Mouse (Mus musculus) hindbrain, embryonic 14.5 days (tissue): Measurements from ENCODE around the gene Siva1. TPM values are rescaled to one million over a fixed set of nuclear protein-coding genes. Genes with fewer than 3 reads are reported as not detected.

Source experiments
- ATAC-seq: fragments of 200-750 bp; cut with Nextera tagmentation; 2 replicates; pipeline ENCODE4 v1.8.0; 2017; ENCODE audit warnings: moderate number of reproducible peaks, mild to moderate bottlenecking, moderate TSS enrichment, moderate library complexity; ENCODE audit not compliant: low FRiP score
- DNase-seq: peaks from one replicate; pipeline ENCODE4 v3.0.0-alpha.2; 2015; ENCODE audit warnings: low spot score
- H3K27ac ChIP-seq: fragments of 300-500 bp; sonication (generic); 2 replicates; pipeline ENCODE4 v1.5.1; 2014; ENCODE audit warnings: mild to moderate bottlenecking, moderate library complexity
- H3K27me3 ChIP-seq: fragments of 300-500 bp; sonication (generic); 2 replicates; pipeline ENCODE4 v1.6.1; 2014; ENCODE audit warnings: mild to moderate bottlenecking, low read length, mixed read lengths; ENCODE audit not compliant: control insufficient read depth, insufficient read depth
- H3K36me3 ChIP-seq: fragments of 300-500 bp; sonication (generic); replicated peaks from 2 replicates; pipeline ENCODE4 v1.6.1; 2014; ENCODE audit not compliant: control insufficient read depth, insufficient read depth
- H3K4me1 ChIP-seq: fragments of 300-500 bp; sonication (generic); replicated peaks from 2 replicates; pipeline ENCODE4 v1.6.1; 2014; ENCODE audit warnings: antibody characterized with exemption, low read length, mixed read lengths; ENCODE audit not compliant: control insufficient read depth, insufficient read depth
- H3K4me2 ChIP-seq: fragments of 300-500 bp; sonication (generic); replicated peaks from 2 replicates; pipeline ENCODE4 v1.6.1; 2014; ENCODE audit warnings: mild to moderate bottlenecking, moderate library complexity
- H3K4me3 ChIP-seq: fragments of 300-500 bp; sonication (generic); replicated peaks from 2 replicates; pipeline ENCODE4 v1.5.1; 2014; ENCODE audit warnings: mild to moderate bottlenecking, low read length
- H3K9ac ChIP-seq: fragments of 300-500 bp; sonication (generic); 2 replicates; pipeline ENCODE4 v1.6.1; 2014
- H3K9me3 ChIP-seq: fragments of 300-500 bp; sonication (generic); 2 replicates; pipeline ENCODE4 v1.6.1; 2016; ENCODE audit warnings: low read length; ENCODE audit not compliant: control insufficient read depth
- WGBS: fragments of 180-500 bp; shearing (Covaris S2); extraction: QIAGEN DNeasy Blood & Tissue Kit; methylation state at CpG from one replicate; pipeline ENCODE4 v1.1.7; 2014; 5-methylcytosine and 5-hydroxymethylcytosine counted together
- polyA plus RNA-seq: library from polyadenylated mRNA; unstranded; fragments of >200 nt; fragmentation: Nextera tagmentation; extraction: Ambion mirVana; gene quantifications from 2 replicates; pipeline ENCODE4 v1.2.1, GENCODE M21; 2014

Gene Siva1
- polyA plus RNA-seq, 1 experiment from 2014 or later, result 58.4 TPM

GRCm38 (mm10) chr12:112620354-112621061, 24.0 kb upstream of the Siva1 start:
- H3K4me2 ChIP-seq, result peak overlapping the region; percentile 92

GRCm38 (mm10) chr12:112621900-112622299, 22.6 kb upstream of the Siva1 start:
- DNase-seq (no peak), ATAC-seq (no peak)
- Histone ChIP-seq H3K9ac (no peak overlapping the region), H3K4me3 (no peak overlapping the region), H3K27ac (no peak overlapping the region), H3K36me3 (no peaks in the 10 kb centered on the region), H3K9me3 (no peaks in the 10 kb centered on the region), H3K4me1 (peaks cover 19% of the 10 kb centered on the region), H3K27me3 (peaks cover 26% of the 10 kb centered on the region), H3K4me2 (no peak overlapping the region)
- 85% methylated on average over 3 of the region's 3 CpGs for WGBS

More at GRCm38 (mm10) chr12:112620354-112621061, 24.0 kb upstream of the Siva1 start:
- peak; percentile 31 for ATAC-seq
- peaks cover 19% of the 10 kb centered on the region for H3K4me1 ChIP-seq
- 13% methylated on average over 16 of the region's 16 CpGs for WGBS
- peak overlapping the region; percentile 46 for H3K4me3 ChIP-seq
- H3K27ac ChIP-seq, result no peak overlapping the region
- no peaks in the 10 kb centered on the region for H3K36me3 ChIP-seq
- no peaks in the 10 kb centered on the region for H3K9me3 ChIP-seq
- no peak for DNase-seq
- H3K9ac ChIP-seq, result peak overlapping the region; percentile 75
- peaks cover 26% of the 10 kb centered on the region for H3K27me3 ChIP-seq

GRCm38 (mm10) chr12:112623742-112624141, 20.7 kb upstream of the Siva1 start:
- Histone ChIP-seq H3K4me1 (peaks cover 15% of the 10 kb centered on the region), H3K9me3 (no peaks in the 10 kb centered on the region), H3K4me2 (no peak overlapping the region), H3K27me3 (peaks cover 25% of the 10 kb centered on the region), H3K9ac (no peak overlapping the region), H3K4me3 (no peak overlapping the region), H3K36me3 (no peaks in the 10 kb centered on the region), H3K27ac (no peak overlapping the region)
- DNase-seq (peak; percentile 72), ATAC-seq (no peak)
- WGBS, result 28% methylated on average over 2 of the region's 2 CpGs

DNA sequence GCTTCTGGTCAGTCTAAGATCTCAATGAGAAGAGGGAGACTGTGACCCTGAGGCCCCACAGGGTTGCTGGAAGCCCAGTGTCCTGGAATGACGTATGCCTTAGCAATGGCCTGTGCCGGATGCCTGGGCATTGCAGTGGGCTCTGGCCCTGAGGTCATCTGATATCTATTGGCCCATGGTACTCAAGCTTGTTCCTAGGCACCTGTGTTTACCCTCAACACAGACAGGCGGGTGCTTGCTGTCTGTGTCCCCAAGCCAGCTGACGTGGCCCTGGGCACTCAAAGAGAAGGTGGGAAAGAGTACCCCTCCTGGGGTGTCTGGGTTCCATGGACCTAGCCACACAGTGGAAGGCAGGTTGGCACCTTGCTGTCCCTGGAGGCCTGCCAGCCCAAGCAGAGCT, 18.8 kb upstream of the Siva1 start:
- no peak overlapping the region for H3K4me2 ChIP-seq
- H3K27ac ChIP-seq, result no peak overlapping the region
- 89% methylated on average over 4 of the region's 4 CpGs for WGBS
- no peak overlapping the region for H3K9ac ChIP-seq
- ATAC-seq (no peak), DNase-seq (no peak)
- H3K36me3 ChIP-seq, result no peaks in the 10 kb centered on the region
- H3K4me1 ChIP-seq, result peaks cover 6% of the 10 kb centered on the region
- peaks cover 8% of the 10 kb centered on the region; the same call in 1 of the 2 replicates for H3K27me3 ChIP-seq
- no peak overlapping the region for H3K4me3 ChIP-seq
- no peaks in the 10 kb centered on the region for H3K9me3 ChIP-seq

DNA sequence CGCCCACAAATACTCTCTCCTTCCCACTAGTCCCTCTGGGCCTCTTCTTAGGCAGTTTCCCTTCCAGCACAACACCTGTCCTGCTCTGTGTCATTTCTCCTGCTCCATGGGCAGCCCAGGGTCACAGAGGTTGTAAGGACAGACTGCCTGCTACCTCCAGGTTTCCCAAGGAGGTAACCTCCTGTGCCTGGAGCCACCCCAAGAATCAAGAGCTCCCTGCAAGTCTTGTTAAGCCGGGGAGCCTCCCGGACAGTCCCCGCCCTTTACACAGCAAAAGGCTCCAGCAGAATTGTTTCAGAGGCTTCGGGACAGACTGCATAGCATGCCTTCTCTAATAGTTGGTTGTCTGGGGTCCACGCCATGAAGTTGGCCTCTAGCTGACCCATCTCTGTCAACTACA, 18.0 kb upstream of the Siva1 start:
- Histone ChIP-seq H3K4me1 (peaks cover 6% of the 10 kb centered on the region), H3K9me3 (no peaks in the 10 kb centered on the region), H3K4me2 (no peak overlapping the region), H3K27me3 (peaks cover 1% of the 10 kb centered on the region; the same call in 1 of the 2 replicates), H3K4me3 (no peak overlapping the region), H3K27ac (no peak overlapping the region), H3K9ac (no peak overlapping the region), H3K36me3 (no peaks in the 10 kb centered on the region)
- DNase-seq (no peak), ATAC-seq (no peak)
- 74% methylated on average over 6 of the region's 6 CpGs for WGBS

DNA sequence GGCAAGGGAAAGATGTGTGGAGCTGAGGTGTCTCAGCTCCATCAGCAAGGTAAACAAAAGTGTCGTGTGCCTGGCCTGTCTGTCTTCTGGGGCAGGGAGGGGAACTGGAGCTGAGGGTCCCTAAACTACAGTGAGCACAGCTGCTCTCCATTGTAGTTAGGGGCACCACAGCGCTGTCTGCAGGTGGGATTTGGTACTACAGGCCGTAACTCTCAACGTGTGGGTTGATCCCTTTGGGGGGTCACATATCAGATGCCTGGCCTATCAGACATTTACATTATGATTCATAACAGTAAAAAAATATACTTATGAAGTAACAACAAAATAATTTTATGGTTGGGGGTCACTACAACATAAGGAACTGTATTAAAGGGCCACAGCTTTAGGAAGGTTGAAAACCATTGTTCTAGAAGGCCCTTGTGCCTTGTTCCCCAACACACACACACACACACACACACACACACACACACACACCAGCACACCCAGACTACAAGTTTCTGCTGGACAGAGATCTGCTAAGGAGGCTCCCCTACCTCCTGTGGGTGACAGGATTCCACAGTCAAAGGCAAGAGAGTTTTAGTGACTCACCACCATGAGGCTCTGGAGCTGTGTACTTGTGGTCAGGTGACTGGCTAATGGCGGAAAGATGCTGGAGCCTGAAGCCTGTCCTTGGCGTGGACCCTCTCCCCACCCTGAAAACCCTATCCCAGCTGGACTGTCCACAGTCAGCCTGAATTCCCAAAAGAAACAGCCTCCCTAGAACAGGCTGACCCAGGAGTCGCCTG, 17.2 kb upstream of the Siva1 start:
- Histone ChIP-seq H3K27ac (no peak overlapping the region), H3K4me1 (peaks cover 6% of the 10 kb centered on the region), H3K27me3 (no peaks in the 10 kb centered on the region), H3K9ac (no peak overlapping the region), H3K4me2 (no peak overlapping the region), H3K4me3 (no peak overlapping the region), H3K36me3 (no peaks in the 10 kb centered on the region), H3K9me3 (no peaks in the 10 kb centered on the region)
- 65% methylated on average over 7 of the region's 7 CpGs for WGBS
- no peak for ATAC-seq
- no peak for DNase-seq

- WGBS, result 85% methylated on average over 6 of the region's 6 CpGs
- no peak overlapping the region for H3K9ac ChIP-seq
- no peak overlapping the region for H3K4me2 ChIP-seq
- no peak for DNase-seq
- no peak for ATAC-seq
- no peaks in the 10 kb centered on the region for H3K36me3 ChIP-seq
- H3K4me3 ChIP-seq, result no peak overlapping the region
- H3K9me3 ChIP-seq, result no peaks in the 10 kb centered on the region
- peaks cover 6% of the 10 kb centered on the region for H3K4me1 ChIP-seq
- no peaks in the 10 kb centered on the region for H3K27me3 ChIP-seq
- H3K27ac ChIP-seq, result no peak overlapping the region
These were observed 16.3 kb upstream of the Siva1 start for GRCm38 (mm10) chr12:112628197-112628596.

- H3K4me1 ChIP-seq, result peaks cover 6% of the 10 kb centered on the region
- no peaks in the 10 kb centered on the region for H3K27me3 ChIP-seq
- no peak overlapping the region for H3K9ac ChIP-seq
- peak; percentile 68 for ATAC-seq
- 36% methylated on average over 19 of the region's 19 CpGs for WGBS
- DNase-seq, result no peak
- H3K4me3 ChIP-seq, result no peak overlapping the region
- H3K4me2 ChIP-seq, result peak overlapping the region; percentile 44
- H3K36me3 ChIP-seq, result no peaks in the 10 kb centered on the region
- no peak overlapping the region for H3K27ac ChIP-seq
- no peaks in the 10 kb centered on the region for H3K9me3 ChIP-seq
These were observed 15.4 kb upstream of the Siva1 start for GRCm38 (mm10) chr12:112628928-112629721.

GRCm38 (mm10) chr12:112630029-112630428, 14.4 kb upstream of the Siva1 start:
- Histone ChIP-seq H3K4me1 (peaks cover 6% of the 10 kb centered on the region), H3K36me3 (no peaks in the 10 kb centered on the region), H3K27me3 (no peaks in the 10 kb centered on the region), H3K4me3 (no peak overlapping the region), H3K9ac (no peak overlapping the region), H3K4me2 (no peak overlapping the region), H3K9me3 (no peaks in the 10 kb centered on the region), H3K27ac (no peak overlapping the region)
- 92% methylated on average over 12 of the region's 12 CpGs for WGBS
- ATAC-seq (no peak), DNase-seq (no peak)
